Mouse (Mus musculus): ENCODE measurements at regions not wholly inside any gene's neighbourhood (a gene's known extent, or its start where the extent isn't known, plus 50 kb on each side); places are given as distances from the start of the nearest gene placed in this dataset.
"Not testable (repeated sequence)": the region's sequence is repeated elsewhere in the genome, so short reads cannot be mapped to it uniquely, and the experiment has no call there.

DNA sequence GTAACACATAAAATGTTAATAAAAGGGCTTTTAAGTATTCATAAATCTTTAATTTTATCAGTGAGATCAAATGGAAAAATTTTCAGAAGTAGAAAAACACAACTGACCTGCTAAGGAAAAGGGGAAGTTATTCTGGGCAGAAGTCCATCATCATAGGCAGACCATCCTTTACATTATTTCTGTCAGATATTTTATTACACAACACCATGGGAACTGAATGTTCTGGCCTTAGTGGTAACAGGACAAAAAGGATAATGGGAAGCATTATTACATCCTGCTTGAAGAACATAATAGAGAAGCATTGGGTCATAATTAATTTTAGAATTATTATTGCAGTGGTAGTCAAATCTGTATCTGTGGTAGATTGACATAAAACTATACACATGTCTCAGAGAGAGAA is 603.5 kb upstream of the Gje1 start:
- DNase-seq (ENCODE audit: low spot score), result no peak

DNA sequence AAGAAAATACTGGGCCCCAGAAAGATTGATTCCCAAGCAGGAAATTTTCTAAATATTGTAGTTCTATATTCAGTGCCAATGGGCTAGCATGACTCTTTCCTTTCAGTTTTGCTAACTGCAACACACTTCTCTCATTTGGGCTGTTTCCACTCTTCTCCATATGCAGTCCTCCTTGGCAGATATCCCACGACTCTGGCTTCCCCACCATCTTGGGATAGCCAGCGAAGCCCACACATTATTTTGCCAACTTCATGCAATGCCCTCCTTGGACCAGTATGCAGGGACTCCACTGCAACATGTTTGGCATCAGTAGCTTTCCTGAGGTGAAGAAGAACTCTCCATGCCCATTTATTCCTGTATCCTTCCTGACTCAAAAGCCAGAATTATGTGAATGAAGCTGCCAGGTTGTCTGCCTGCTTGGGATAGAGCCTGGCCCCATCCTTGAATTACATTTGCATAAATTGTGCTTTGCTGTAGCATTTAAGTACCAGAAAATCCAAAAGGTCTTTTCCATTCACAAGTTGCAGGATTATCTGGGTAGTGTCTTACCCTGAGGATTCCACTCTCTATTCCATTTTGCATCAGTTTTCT is 599.1 kb upstream of the Gje1 start:
- no peak for DNase-seq (ENCODE audit: low spot score)

DNA sequence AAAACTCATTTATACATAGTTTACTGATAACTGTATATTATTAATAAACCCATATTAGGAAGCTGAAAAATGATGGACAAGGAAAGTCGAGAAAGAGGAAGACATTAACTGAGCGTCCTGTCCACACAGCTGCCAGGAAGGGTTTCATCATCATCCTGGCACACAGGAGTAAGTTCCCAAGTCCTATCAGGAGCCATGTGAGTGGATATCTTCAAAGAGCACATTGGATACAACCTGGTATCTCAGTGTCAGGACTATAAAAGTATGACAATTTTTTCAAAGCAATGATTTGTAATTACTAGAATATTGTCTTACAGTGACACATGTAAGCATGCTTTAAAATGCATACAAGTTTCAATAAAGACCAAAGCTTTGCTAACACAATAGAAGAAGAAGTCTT is 592.6 kb upstream of the Gje1 start:
- DNase-seq (ENCODE audit: low spot score), result no peak

DNA sequence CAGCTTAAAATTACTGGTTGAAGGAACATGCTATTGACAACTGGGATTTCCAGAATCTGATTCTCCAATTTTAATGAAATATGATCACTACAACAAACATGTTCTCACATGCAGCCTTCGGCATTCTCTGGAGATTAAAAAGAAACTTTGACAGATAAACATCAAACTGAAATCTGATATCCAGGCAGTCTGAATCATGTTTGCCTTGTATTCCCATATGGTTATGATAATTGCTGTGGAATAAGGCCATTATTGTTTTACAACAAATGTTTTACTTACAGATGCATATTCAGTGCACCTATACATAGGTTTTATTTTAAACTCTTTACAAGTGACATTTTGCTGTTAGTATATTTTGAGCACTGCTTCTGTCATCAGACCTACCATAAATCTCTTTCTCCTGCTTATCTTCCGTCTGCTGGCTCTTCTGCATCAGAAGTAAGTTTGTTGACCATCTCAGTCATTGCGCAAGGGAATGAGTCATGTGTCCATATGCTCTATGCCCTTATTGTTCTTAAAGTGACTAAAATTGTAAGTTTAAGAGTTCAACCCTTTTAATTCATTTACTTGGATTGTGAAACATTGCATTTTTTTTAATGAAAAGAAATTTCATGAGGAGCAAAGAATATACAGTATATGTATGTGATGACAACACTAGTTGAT is 587.9 kb upstream of the Gje1 start:
- no peak for DNase-seq (ENCODE audit: low spot score)

DNA sequence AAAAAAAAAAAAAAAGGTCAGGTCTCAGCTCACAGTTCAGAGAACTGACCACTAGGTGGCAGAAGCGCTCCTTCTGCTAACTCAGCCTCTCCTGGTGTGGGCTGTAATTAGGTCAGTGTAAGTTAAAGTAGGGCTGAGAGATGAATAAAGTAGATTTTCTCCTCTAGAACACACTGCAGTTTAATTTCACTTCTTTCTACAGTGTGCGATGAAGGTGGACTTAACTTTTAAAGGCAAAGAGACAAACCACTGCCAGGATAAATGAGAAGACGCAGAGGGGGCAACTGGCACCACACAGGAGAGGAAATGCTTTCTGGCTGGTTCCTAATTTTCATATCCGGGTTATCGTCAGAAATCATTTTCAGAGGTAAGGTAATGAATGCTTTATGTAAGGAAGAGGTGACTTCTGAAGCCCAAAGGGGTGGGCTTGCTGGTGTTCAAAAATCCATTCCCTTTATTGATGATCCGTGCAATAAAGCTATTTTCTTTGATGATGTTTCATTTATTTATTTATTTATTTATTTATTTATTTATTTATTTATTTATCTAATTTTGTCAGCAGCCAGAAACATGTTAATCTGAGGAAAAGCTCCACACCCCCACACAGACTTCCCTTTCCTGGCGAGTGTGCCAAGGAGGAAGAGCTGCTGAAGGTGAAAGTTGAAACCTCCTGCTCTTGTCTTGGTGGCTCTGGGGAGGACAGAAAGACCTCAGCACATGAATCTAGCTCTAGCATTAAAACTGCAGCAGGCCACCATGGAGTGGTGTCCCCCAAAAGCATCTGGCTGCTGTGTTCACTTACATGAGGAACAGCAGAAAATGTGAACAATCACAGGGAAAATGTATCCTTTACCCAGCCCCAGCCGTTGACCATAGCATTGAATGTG is 582.4 kb upstream of the Gje1 start:
- peak; percentile 60 for DNase-seq (ENCODE audit: low spot score)

DNA sequence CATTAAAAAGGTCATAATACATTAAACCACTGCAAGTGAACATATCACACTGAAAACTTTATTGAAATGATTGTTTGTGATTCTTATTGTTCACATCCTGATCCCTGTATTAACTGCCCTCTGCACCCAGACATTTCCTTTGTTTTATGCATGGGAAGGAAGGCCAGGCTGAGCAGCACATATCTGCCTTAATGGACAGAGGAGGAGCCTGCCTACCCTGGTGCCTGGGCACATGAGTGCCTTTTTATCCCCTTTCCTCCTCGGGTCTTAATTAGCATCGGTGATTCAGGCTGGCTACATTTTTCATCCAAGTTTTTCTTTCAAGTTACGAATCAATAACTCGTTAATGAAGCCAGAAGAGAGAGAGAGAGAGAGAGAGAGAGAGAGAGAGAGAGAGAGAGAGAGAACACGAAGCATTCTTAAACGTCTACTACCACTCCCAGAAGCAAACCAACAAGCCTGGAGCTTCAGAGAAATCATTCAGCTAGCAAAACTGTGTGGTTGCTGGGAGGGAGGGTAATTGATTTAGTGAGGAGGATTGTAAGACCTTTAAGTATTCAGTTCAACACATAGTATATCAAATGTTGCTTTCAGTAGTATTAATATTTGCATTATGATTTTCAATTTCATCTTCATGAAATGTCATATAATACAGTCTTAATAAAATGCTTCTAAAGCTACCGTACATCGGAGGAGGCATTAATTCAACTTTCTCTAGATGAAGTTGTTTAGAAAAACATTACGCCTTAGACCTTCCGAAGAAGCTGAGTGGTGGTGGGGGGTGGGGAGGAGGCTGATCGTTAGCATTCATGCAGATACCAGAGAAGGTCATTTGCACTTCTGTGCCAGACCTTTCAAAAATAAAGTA is 581.6 kb upstream of the Gje1 start:
- no peak for DNase-seq (ENCODE audit: low spot score)

DNA sequence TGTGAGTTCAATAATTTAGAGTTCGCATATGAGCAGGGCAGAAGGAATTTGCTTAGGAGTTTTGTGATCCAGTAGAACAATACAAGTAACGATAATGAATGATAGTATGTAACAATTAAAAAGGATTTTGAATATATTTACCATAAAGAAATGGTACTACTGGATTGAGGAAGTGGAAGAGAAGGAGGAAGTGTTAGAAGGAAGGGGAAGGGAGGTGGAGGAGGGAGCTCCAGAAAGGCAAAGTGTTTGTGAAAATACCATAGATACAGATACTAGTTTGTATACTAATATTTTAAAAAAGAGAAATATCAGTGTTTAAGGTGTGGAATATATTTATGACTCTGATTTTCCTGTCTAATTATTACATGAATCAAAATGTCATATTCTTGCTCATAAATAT is 579.2 kb upstream of the Gje1 start:
- DNase-seq (ENCODE audit: low spot score), result no peak

DNA sequence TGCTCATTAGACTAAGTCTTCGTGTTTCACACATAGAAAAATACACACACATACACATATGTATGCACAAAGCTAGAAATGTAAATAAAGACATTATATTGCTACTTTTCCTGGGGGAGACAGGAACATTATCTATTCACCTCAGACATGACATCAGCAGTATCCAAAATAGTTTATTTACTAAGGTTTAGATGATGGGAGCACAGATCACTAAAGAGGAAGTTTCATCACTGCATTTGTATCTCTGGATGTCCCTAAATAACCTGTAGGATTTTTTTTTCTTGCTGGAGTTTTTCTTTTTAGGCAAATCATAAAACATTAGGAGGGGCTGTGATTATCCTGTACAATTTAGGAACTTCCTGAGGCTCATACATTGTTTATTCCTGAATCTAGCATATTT is 576.1 kb upstream of the Gje1 start:
- DNase-seq (ENCODE audit: low spot score), result no peak

DNA sequence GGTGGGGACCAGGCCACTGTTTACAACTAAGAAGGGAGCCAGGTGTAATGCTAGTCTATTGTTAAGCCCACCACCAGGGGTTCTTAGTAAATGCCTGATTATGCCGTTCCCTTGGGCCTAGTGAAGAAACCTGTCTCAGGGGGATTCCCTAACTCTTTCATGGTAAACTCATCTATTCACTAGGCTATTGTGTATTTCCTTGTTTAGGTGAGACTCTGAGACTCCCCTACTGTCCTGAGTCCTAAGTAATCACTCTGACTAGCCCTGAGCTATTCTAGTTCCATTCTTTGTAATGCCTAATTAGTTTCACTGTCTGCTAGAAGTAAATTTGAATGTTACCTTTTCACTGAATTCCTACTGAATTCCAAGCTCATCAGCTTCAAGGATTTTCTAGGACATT is 545.3 kb upstream of the Gje1 start:
- DNase-seq (ENCODE audit: low spot score), result not testable (repeated sequence)

DNA sequence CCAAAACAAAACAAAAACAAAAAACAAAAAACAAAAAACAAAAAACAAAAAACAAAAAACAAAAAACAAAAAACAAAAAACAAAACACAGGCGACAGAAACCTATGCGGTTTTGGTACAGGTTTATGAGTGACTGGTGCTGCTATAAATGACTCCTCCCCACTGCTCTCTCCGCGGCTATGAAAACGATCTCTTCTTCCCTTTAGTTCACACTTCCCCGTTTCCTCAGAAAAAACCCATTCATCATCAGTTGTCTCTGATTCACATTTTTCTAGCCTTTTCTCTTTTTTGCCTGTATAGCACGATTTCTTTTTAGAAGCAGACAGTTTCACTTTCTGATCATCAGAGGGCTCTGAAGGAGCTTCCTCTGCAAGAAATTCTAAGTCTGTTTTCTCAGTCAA is 544.3 kb upstream of the Gje1 start:
- not testable (repeated sequence) for DNase-seq (ENCODE audit: low spot score)

DNA sequence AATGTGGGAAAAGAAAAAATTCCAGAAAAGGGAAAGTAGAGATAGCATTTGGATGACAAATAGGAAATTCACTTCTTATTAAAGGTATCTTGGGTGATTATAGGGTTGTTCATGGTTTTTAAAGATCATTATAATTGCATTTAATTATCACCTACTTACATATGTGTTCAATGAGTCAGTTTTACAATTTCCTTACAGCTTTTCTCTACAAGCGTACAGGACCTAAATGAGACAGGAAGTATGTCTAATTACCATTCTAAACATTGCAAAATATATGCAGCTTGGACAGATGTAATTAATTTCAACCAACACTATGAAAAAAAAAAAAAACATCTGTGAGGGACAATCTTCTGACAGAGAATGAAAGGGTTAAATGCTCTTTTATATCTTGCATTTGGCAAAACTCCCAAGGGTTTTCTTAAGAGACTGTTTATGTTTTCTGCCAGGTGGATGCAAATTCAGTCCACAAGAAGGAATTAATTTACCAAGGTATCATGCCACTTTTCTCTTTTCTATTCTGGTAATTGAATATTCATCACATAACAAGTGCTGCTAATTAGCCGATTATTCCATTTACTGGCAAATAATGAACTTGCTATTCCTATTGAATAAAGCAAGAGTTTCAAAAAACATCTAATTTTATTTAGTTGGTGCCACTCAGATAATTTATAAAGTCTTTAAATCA is 531.5 kb upstream of the Gje1 start:
- no peak for DNase-seq (ENCODE audit: low spot score)

DNA sequence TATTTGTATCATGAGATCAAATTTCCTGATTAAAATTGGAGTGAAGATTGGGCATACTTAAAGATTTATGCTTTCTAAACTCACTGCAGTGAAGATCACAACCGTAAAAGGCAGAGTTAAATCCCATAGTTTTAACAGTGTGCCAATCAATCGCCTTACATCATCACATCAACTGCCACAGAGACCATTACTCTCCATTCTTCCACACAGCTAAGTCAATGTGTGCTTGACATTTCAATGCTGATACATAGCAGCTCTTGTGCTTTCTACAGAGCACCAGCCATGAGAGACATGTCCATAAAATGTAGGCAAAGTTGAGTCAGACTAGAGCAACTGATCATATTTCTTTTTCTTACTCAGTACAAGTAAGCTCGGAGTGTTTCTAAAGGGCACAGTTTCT is 530.9 kb upstream of the Gje1 start:
- DNase-seq (ENCODE audit: low spot score), result no peak

DNA sequence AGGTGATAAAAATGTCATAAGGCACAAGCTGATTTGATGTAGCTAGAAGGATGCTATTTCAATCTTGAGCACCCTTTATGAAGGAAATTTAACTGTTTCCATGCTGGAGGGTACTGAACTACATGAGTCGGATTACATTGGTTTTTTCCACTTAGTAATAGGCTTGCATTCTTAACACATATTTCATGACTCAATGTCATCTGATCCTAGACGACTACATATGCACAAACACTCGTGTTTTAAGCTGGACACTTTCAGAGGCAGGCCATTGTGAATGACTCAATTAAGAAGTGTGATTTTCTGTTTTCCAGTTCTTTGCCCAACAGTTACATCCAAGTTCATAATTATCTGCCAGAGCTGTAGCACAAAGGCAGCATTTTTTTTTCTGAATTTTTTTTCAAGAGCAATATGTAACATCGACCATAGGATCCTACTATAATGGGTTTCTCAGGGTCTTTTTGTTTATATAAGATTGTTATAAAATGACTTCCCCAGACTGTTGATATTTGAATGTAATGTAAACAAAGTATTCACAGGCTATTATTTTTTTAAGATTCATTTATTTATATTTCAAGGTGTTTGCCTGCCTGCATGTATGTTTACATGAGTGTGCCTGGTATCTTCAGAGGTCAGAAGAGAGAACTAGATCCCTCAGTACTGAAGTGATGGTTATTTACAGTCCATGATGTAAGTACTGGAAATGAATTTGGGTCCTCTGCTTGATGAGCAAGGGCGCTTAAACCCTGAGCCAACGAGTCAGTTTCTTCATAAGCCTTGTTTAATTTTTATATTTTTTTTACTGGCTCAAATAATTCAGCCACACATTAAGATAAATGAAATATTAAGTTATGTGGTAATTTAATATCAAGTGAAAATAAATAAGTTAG is 526.6 kb upstream of the Gje1 start:
- no peak for DNase-seq (ENCODE audit: low spot score)

DNA sequence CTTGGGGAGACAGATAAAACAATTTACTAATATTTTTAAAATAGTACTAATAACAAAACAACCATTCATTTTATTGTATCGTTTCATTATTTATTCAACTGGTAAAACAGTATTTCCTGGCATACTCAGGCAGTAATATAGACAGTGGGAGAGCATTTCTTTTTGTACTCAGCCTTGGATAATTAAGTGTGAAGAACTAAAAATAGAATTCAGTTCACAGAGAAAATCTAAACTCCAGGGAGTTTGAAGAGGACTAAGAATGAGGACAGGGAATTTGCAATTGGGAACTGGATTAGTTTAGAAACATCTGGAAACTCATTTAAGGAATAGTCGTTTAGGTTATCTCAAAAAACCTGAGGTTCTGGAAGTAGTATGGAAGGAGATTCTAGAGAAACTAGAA is 525.4 kb upstream of the Gje1 start:
- no peak for DNase-seq (ENCODE audit: low spot score)

DNA sequence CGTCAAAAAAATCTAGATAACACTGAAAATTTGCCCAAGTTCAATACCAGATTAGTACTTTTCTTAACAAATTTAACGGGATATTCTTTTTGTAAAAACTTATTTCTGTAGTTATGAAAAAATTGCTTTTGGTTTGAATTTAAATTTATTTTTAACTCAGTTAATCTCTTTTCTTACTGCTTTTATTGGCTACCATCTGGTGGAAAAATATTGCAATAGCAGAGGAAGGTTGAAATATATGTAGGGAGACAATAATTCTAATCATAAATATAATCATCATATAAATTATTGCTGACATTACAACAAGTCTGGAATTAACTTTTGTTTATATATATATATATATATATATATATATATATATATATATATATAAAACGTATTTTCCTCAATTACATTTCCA is 500.9 kb upstream of the Gje1 start:
- no peak for DNase-seq (ENCODE audit: low spot score)

DNA sequence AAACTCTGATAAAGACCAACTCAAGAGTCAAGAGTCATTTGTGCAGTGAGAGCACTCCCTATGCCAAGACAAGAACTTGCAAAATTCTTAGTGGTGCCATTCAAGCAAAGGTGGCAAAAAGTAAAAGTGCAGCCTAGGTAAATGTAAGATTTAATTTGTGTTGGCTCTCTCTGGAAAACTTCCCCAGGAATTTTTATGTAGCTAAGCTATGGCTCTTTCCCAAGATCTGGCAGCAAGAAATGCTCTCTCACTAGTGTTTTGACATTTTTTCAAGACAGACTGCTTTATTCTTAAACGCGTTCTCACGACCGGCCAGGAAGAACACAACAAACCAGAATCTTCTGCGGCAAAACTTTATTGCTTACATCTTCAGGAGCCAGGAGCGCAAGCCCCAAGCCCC is 461.6 kb upstream of the Gje1 start:
- DNase-seq (ENCODE audit: low spot score), result no peak

DNA sequence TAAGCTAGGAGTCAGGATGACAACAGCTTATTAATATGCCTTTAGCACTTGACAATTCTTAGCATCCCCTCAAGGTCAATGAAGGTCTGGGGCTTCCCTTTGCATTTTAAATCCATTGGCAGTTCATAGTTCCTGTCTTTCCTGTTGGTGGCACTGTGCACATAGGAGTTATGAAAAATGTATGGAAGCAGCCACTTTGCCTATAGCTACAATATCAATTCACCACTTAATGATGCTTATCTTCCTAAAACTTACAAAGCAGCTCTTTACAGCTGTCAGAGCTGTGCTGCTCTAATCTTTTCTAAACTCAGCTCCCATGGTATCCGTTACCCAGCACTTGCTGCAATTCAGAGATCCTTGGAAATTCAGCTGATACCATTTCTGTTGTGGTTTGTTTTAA is 456.4 kb upstream of the Gje1 start:
- DNase-seq (ENCODE audit: low spot score), result no peak

DNA sequence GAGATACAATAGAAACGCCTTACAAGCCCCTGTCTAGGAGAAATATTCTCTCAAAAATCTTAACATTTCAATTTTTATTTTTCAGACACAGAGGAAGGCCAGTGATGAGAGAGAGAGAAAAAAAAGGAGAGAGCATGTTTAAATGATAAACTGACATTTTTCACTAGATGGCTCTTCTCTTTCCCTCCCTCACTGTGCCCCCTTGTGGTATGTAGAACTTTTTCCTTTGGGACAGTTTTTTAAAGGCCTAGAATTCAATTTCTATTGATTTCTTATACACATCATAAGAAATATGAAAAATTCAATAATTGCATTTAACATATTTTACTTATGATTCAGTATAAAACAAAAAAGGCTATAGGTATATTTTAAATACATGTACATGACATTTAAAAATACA is 454.5 kb upstream of the Gje1 start:
- DNase-seq (ENCODE audit: low spot score), result no peak

DNA sequence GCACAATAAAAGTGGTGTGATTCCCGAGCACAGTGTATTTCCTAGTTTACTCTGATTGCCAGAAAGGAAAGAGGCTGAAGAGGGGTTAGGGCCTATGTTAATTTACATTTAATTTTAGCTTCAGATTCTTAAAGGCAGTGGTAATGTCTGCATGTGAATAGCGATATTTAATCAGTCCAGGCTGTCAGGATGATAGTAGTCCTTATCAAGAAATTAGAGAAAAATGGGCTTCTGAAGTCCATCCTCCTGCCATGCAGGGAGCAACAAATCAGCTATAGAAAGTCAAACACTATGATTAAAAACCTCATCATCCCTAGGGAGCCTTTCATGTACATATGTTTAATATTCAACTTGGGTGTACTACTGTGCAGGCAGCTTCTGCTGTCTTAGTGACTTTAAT is 422.7 kb upstream of the Gje1 start:
- DNase-seq (ENCODE audit: low spot score), result no peak

Measured in thymus, postnatal 0 days (tissue).